14 mouse cellular contexts compared by ENCODE assay signal in the genomic region with DNA sequence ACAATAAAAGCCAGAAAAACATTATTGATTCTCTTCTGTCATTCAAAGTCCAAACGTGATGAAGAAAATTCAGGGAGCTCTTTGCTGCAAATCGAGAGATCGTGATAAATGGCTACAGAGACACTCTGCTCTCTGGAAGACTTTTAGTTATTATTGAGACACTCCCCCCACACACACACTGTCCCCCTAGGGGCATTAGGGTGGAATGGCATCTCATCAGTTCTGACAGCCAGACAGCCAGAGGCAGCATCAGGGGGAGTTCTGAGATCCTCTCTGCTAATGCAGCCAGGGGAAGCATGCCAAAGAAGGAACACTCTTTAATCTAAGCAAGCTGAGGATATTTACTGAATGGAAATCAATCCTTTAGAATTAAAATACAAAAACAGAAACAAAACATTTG. TPM values are rescaled to one million over a fixed set of nuclear protein-coding genes. Genes with fewer than 3 reads are reported as not detected.
DNase-seq lines count a peak whose midpoint lies in the region; ATAC-seq and TF ChIP-seq lines count a peak whose summit lies in the region.
"Had no signal": no experiment of that assay in that cellular context is flagged by ENCODE, and none has a peak within 500 bp of the region (broad histone marks: within the 10 kb centered on the region; RNA-seq: fewer than 3 reads in every experiment).

No protein-coding gene starts in this region.

- no peak overlapping the region for H3K27ac ChIP-seq in layer of hippocampus, adult 2 months
- H3K27ac ChIP-seq in forebrain, embryonic 14.5 days (ENCODE audit: low read depth, low read length), result no peak overlapping the region
- no peak overlapping the region for H3K27ac ChIP-seq in forebrain, embryonic 13.5 days
- H3K27ac ChIP-seq: midbrain, embryonic 13.5 days; neural tube, embryonic 15.5 days had no signal

- no peaks in the 10 kb centered on the region for H3K9me3 ChIP-seq in forebrain, embryonic 14.5 days (replicated peaks; ENCODE audit: control insufficient read depth, low read length)
- H3K9me3 ChIP-seq in forebrain, embryonic 13.5 days (replicated peaks), result no peaks in the 10 kb centered on the region
- H3K9me3 ChIP-seq: midbrain, embryonic 13.5 days; neural tube, embryonic 15.5 days had no signal

- no peaks in the 10 kb centered on the region for H3K4me1 ChIP-seq in forebrain, embryonic 14.5 days (ENCODE audit: control insufficient read depth, insufficient read depth, low read length)
- no peaks in the 10 kb centered on the region for H3K4me1 ChIP-seq in forebrain, embryonic 13.5 days
- H3K4me1 ChIP-seq: midbrain, embryonic 13.5 days; neural tube, embryonic 15.5 days had no signal

- peak; percentile 46 for TF ChIP-seq CTCF in layer of hippocampus, adult 2 months (conservative IDR thresholded peaks at IDR 0.05)

- H3K4me3 ChIP-seq in layer of hippocampus, adult 2 months, result no peak overlapping the region
- H3K4me3 ChIP-seq in forebrain, embryonic 14.5 days (ENCODE audit: low read depth, low read length), result no peak overlapping the region
- H3K4me3 ChIP-seq in forebrain, embryonic 13.5 days, result no peak overlapping the region
- H3K4me3 ChIP-seq: midbrain, embryonic 13.5 days; neural tube, embryonic 15.5 days had no signal

- no peak for ATAC-seq in forebrain, embryonic 14.5 days
- no peak for ATAC-seq in forebrain, embryonic 13.5 days
- ATAC-seq: midbrain, embryonic 13.5 days had no signal

- WGBS in forebrain, embryonic 14.5 days, result 62% methylated on average over 3 of the region's 3 CpGs
- WGBS in forebrain, embryonic 13.5 days, result 67% methylated on average over 3 of the region's 3 CpGs

- no peaks in the 10 kb centered on the region for H3K27me3 ChIP-seq in forebrain, embryonic 14.5 days (replicated peaks; ENCODE audit: control insufficient read depth, insufficient read depth, low read length)
- no peaks in the 10 kb centered on the region for H3K27me3 ChIP-seq in forebrain, embryonic 13.5 days
- H3K27me3 ChIP-seq: midbrain, embryonic 13.5 days; neural tube, embryonic 15.5 days had no signal

- H3K4me2 ChIP-seq in forebrain, embryonic 14.5 days (ENCODE audit: low read length), result no peak overlapping the region
- no peak overlapping the region for H3K4me2 ChIP-seq in forebrain, embryonic 13.5 days
- H3K4me2 ChIP-seq: midbrain, embryonic 13.5 days; neural tube, embryonic 15.5 days had no signal

- H3K9ac ChIP-seq in forebrain, embryonic 14.5 days (ENCODE audit: low read length), result no peak overlapping the region
- H3K9ac ChIP-seq in forebrain, embryonic 13.5 days, result no peak overlapping the region
- H3K9ac ChIP-seq: midbrain, embryonic 13.5 days; neural tube, embryonic 15.5 days had no signal

- no peak for DNase-seq in layer of hippocampus, adult 2 months (ENCODE audit: low spot score in 2 of 2)
- no peak for DNase-seq in layer of hippocampus, postnatal 10 days (ENCODE audit: low spot score in 2 of 2)
- peak; percentile 30 to 40 for DNase-seq in B cell, adult 2 months
- peak; percentile 22 for DNase-seq in ES-CJ7 (ENCODE audit: low read depth, low spot score)
- peak; percentile 9 for DNase-seq in induced T-regulatory cell, adult 2 months (ENCODE audit: low read depth)
- DNase-seq in forebrain, embryonic 14.5 days (ENCODE audit: low spot score), result no peak
- DNase-seq in kidney, postnatal 14 days, result no peak
- DNase-seq: cerebellum, postnatal 36 days; gastrocnemius, postnatal 14 days; kidney, postnatal 4 days had no signal

- H3K36me3 ChIP-seq in forebrain, embryonic 14.5 days (ENCODE audit: control insufficient read depth, insufficient read depth, low read length), result no peaks in the 10 kb centered on the region
- H3K36me3 ChIP-seq in forebrain, embryonic 13.5 days (ENCODE audit: poor library complexity, severe bottlenecking), result no peaks in the 10 kb centered on the region
- H3K36me3 ChIP-seq: midbrain, embryonic 13.5 days; neural tube, embryonic 15.5 days had no signal

RNA-seq across cellular contexts. Expression of gene Calca, which starts 12.6 kb away (rescaled TPM):
- 1 to 10 TPM; 1.0 to 1.2 TPM for total RNA-seq in layer of hippocampus, adult 2 months (2021)
- total RNA-seq in layer of hippocampus, postnatal 10 days (2021), result 1 to 10 TPM; 1.7 to 2.5 TPM
- 1.2 and 2.6 TPM in 2 replicates for polyA plus RNA-seq in forebrain, embryonic 14.5 days (2014; fragmentation: Nextera tagmentation; extraction: Ambion mirVana)
- 1.4 and 1.8 TPM in 2 replicates for polyA plus RNA-seq in forebrain, embryonic 13.5 days (2015; fragmentation: Nextera tagmentation; extraction: Ambion mirVana)
- total RNA-seq: gastrocnemius, postnatal 14 days; MEL had no signal

Comparison
In these comparisons a context has a peak if more than half of its experiments do, and no peak if none do; other contexts are left out.
1. DNase-seq: peak in B cell, adult 2 months (2 of 2), ES-CJ7 (single experiment) and induced T-regulatory cell, adult 2 months (single experiment); none in layer of hippocampus, adult 2 months (0 of 2), layer of hippocampus, postnatal 10 days (0 of 2), forebrain, embryonic 14.5 days (single experiment) and kidney, postnatal 14 days (single experiment).